Mouse (Mus musculus) frontal cortex, adult 2 months (tissue): ENCODE measurements around the gene Padi1. TPM values are rescaled to one million over a fixed set of nuclear protein-coding genes. Genes with fewer than 3 reads are reported as not detected.

Experiments used
- DNase-seq, 2 experiments: peaks; one replicate each; pipeline ENCODE4 v3.0.0; 2022; ENCODE audit warnings: low spot score in 1 of 2; ENCODE audit errors: extremely low spot score in 1 of 2
- polyA plus RNA-seq: library from polyadenylated mRNA; depleted of rRNA; stranded (reverse); fragments of >200 nt; gene quantifications from 2 replicates; pipeline ENCODE4 v1.2.3, GENCODE M21; 2012

The Padi1 gene
- polyA plus RNA-seq, 1 experiment: 0.48 TPM

- peak in 1 of 2 experiments; percentile 63 for DNase-seq
Observed at GRCm38 (mm10) chr4:140788983-140789382, 56.6 kb downstream of the Padi1 start.

- DNase-seq: no peak
Observed at GRCm38 (mm10) chr4:140788264-140788663, 57.3 kb downstream of the Padi1 start.

GRCm38 (mm10) chr4:140787414-140787813 is 58.2 kb downstream of the Padi1 start:
- DNase-seq: no peak

- no peak for DNase-seq
Observed at GRCm38 (mm10) chr4:140785217-140785616, 60.4 kb downstream of the Padi1 start.

GRCm38 (mm10) chr4:140784292-140784945 is 61.2 kb downstream of the Padi1 start:
- DNase-seq: no peak

- DNase-seq: no peak
Observed at GRCm38 (mm10) chr4:140782821-140783220, 62.8 kb downstream of the Padi1 start.

GRCm38 (mm10) chr4:140780507-140780906 is 65.1 kb downstream of the Padi1 start:
- DNase-seq: no peak

GRCm38 (mm10) chr4:140779803-140780397 is 65.7 kb downstream of the Padi1 start:
- no peak for DNase-seq

GRCm38 (mm10) chr4:140776623-140777022 is 69.0 kb downstream of the Padi1 start:
- no peak for DNase-seq

GRCm38 (mm10) chr4:140775876-140776275 is 69.7 kb downstream of the Padi1 start:
- no peak for DNase-seq

GRCm38 (mm10) chr4:140774893-140775292 is 70.7 kb downstream of the Padi1 start:
- DNase-seq: no peak

GRCm38 (mm10) chr4:140774025-140774800 is 71.4 kb downstream of the Padi1 start, which contains the start of gene Padi4:
Gene Padi4, minus strand, starts transcription at chr4:140774236.
- no peak for DNase-seq

GRCm38 (mm10) chr4:140771091-140771490 is 74.5 kb downstream of the Padi1 start:
- DNase-seq: no peak

GRCm38 (mm10) chr4:140770433-140770832 is 75.1 kb downstream of the Padi1 start:
- DNase-seq: no peak

- no peak for DNase-seq
Observed at GRCm38 (mm10) chr4:140768973-140769372, 76.6 kb downstream of the Padi1 start.

- no peak for DNase-seq
Observed at GRCm38 (mm10) chr4:140765936-140766335, 79.6 kb downstream of the Padi1 start.

- DNase-seq: peak in 1 of 2 experiments; percentile 46
Observed at GRCm38 (mm10) chr4:140763158-140763557, 82.4 kb downstream of the Padi1 start.
